In the genomic region with DNA sequence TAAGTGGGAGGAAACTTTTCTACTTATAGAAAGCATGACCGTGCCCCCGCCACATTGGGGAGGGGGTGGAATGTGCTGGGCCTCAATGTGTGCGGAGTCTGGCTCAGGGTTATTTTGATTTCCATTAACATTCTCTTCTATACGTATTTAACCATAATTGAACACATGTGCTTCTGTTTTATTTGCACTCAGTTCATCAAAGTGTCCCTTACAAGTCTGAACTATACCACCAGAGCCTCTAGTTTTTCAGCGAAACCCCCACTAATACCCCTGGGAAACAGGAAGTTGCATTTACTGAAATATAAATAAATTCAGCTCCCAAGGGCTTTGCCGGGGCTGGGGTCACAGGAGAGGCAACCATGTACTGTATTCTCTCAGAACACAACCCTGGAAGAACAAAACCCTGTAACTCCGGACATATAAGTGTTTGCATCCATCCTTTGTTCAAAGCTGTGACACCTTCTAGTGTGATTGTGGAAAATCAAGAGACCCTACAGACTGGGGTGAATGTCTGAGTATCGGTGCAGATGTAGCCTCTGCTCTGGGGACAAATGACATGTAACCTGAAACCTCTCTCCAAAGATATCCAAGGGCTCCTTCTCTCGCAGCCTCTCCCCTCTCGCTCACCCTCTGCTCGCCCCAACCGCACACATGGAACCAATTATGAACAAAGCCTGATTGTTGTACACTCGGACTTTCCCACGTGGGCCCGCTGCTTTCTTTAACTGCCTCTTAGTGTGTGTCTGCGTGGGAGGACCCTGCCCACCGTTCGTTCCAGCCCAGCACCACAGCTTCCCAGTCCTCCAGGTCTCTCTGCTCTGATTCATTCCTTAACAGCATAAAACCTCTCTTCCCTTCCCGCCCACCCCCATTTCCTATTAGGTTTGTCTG, we compare ENCODE assay signal across 8 mouse cellular contexts.
A peak's percentile ranks its signal among the peaks of the same experiment; 100 is the strongest.
DNase-seq lines count a peak whose midpoint lies in the region; ATAC-seq lines count a peak whose summit lies in the region.

No protein-coding gene starts in this region.

- H3K4me1 ChIP-seq in lung, embryonic 16.5 days (replicated peaks; ENCODE audit: control insufficient read depth, insufficient read depth, low read length): peaks cover 37% of the 10 kb centered on the region
- peaks cover 9% of the 10 kb centered on the region; the same call in 1 of the 2 replicates for H3K4me1 ChIP-seq in forebrain, embryonic 11.5 days (replicated peaks; ENCODE audit: control insufficient read depth, insufficient read depth, low read length)
- peaks cover 50% of the 10 kb centered on the region for H3K4me1 ChIP-seq in hindbrain, embryonic 13.5 days (replicated peaks)
- H3K4me1 ChIP-seq in midbrain, embryonic 16.5 days (ENCODE audit: control insufficient read depth, insufficient read depth, low read length): peaks cover 27% of the 10 kb centered on the region

- no peak for DNase-seq in lung, postnatal 36 days
- DNase-seq in forebrain, embryonic 11.5 days (ENCODE audit: low spot score): peak; percentile 85
- DNase-seq in spleen, postnatal 10 days (ENCODE audit: low spot score in 2 of 2): no peak
- DNase-seq in frontal cortex, postnatal 14 days (ENCODE audit: low spot score in 2 of 2): no peak

- no peaks in the 10 kb centered on the region for H3K27me3 ChIP-seq in lung, embryonic 16.5 days (ENCODE audit: control insufficient read depth, insufficient read depth, low read depth, low read length)
- H3K27me3 ChIP-seq in forebrain, embryonic 11.5 days (ENCODE audit: control insufficient read depth, insufficient read depth, low read length): no peaks in the 10 kb centered on the region
- no peaks in the 10 kb centered on the region for H3K27me3 ChIP-seq in hindbrain, embryonic 13.5 days
- H3K27me3 ChIP-seq in midbrain, embryonic 16.5 days (ENCODE audit: control insufficient read depth, insufficient read depth, low read depth, low read length): no peaks in the 10 kb centered on the region

- ATAC-seq in lung, embryonic 16.5 days (ENCODE audit: low read depth): peak; percentile 63
- peak; percentile 85 for ATAC-seq in forebrain, embryonic 11.5 days (replicated peaks; ENCODE audit: low FRiP score)
- peak; percentile 46; the same call in 1 of the 2 replicates for ATAC-seq in hindbrain, embryonic 13.5 days (ENCODE audit: low FRiP score)
- 0 out of 2 replicates have a peak, but pooled peaks have one; percentile 7 for ATAC-seq in midbrain, embryonic 16.5 days
- ATAC-seq in inflammation-experienced regulatory T-cells, adult 6 months: no peak

- peak overlapping the region; percentile 17 for H3K4me3 ChIP-seq in lung, embryonic 16.5 days (ENCODE audit: low read length)
- H3K4me3 ChIP-seq in forebrain, embryonic 11.5 days (ENCODE audit: low read depth, low read length): peak overlapping the region; percentile 15; the same call in 1 of the 2 replicates
- 0 out of 2 replicates have a peak overlapping the region, but pooled peaks have one; percentile 11 for H3K4me3 ChIP-seq in hindbrain, embryonic 13.5 days
- H3K4me3 ChIP-seq in midbrain, embryonic 16.5 days (ENCODE audit: low read depth, low read length): no peak overlapping the region

- 2% methylated on average over 19 of the region's 19 CpGs for WGBS in lung, embryonic 16.5 days
- 13% methylated on average over 19 of the region's 19 CpGs for WGBS in forebrain, embryonic 11.5 days
- 8% methylated on average over 19 of the region's 19 CpGs for WGBS in hindbrain, embryonic 13.5 days
- 9% methylated on average over 19 of the region's 19 CpGs for WGBS in midbrain, embryonic 16.5 days

- peak overlapping the region; percentile 57 for H3K9ac ChIP-seq in lung, embryonic 16.5 days (ENCODE audit: low read length)
- peak overlapping the region; percentile 47 for H3K9ac ChIP-seq in forebrain, embryonic 11.5 days (ENCODE audit: low read length)
- peak overlapping the region; percentile 55 for H3K9ac ChIP-seq in hindbrain, embryonic 13.5 days
- peak overlapping the region; percentile 43; the same call in 1 of the 2 replicates for H3K9ac ChIP-seq in midbrain, embryonic 16.5 days (ENCODE audit: low read depth, low read length)

- H3K27ac ChIP-seq in lung, embryonic 16.5 days (ENCODE audit: low read length): peak overlapping the region; percentile 90
- H3K27ac ChIP-seq in forebrain, embryonic 11.5 days (ENCODE audit: low read depth, low read length): peak overlapping the region; percentile 47
- H3K27ac ChIP-seq in hindbrain, embryonic 13.5 days: peak overlapping the region; percentile 20; the same call in 1 of the 2 replicates
- H3K27ac ChIP-seq in midbrain, embryonic 16.5 days (ENCODE audit: low read length): peak overlapping the region; percentile 5; the same call in 1 of the 2 replicates

- no peaks in the 10 kb centered on the region for H3K9me3 ChIP-seq in lung, embryonic 16.5 days (ENCODE audit: control insufficient read depth, low read length)
- H3K9me3 ChIP-seq in forebrain, embryonic 11.5 days (ENCODE audit: control insufficient read depth, low read length): no peaks in the 10 kb centered on the region
- no peaks in the 10 kb centered on the region for H3K9me3 ChIP-seq in hindbrain, embryonic 13.5 days
- no peaks in the 10 kb centered on the region for H3K9me3 ChIP-seq in midbrain, embryonic 16.5 days (replicated peaks; ENCODE audit: control insufficient read depth, low read length, poor library complexity, severe bottlenecking)

- peak overlapping the region; percentile 50 for H3K4me2 ChIP-seq in lung, embryonic 16.5 days (ENCODE audit: low read depth, low read length)
- peak overlapping the region; percentile 42 for H3K4me2 ChIP-seq in forebrain, embryonic 11.5 days (ENCODE audit: low read depth, low read length, severe bottlenecking)
- H3K4me2 ChIP-seq in hindbrain, embryonic 13.5 days: peak overlapping the region; percentile 39
- peak overlapping the region; percentile 42 for H3K4me2 ChIP-seq in midbrain, embryonic 16.5 days (ENCODE audit: low read length)

- no peaks in the 10 kb centered on the region for H3K36me3 ChIP-seq in lung, embryonic 16.5 days (ENCODE audit: control insufficient read depth, insufficient read depth, low read length)
- no peaks in the 10 kb centered on the region for H3K36me3 ChIP-seq in forebrain, embryonic 11.5 days (ENCODE audit: control insufficient read depth, insufficient read depth, low read length)
- H3K36me3 ChIP-seq in hindbrain, embryonic 13.5 days: no peaks in the 10 kb centered on the region
- no peaks in the 10 kb centered on the region for H3K36me3 ChIP-seq in midbrain, embryonic 16.5 days (ENCODE audit: control insufficient read depth, insufficient read depth, low read length)

Comparison
In these comparisons a context has a peak if more than half of its experiments do, and no peak if none do; other contexts are left out.
1. H3K27ac ChIP-seq: peak in every context shown above with its lines; median percentile 90 in lung, embryonic 16.5 days; 47 in forebrain, embryonic 11.5 days; 20 in hindbrain, embryonic 13.5 days; 5 in midbrain, embryonic 16.5 days.